Mouse (Mus musculus) midbrain, embryonic 11.5 days (tissue): ENCODE data around the gene C2cd2l. TPM values are rescaled to one million over a fixed set of nuclear protein-coding genes. Genes with fewer than 3 reads are reported as not detected.

ENCODE experiments used
- ATAC-seq: fragments of 200-750 bp; cut with Nextera tagmentation; 2 replicates; pipeline ENCODE4 v1.8.0; 2017; ENCODE audit warnings: moderate TSS enrichment, moderate library complexity; ENCODE audit not compliant: low FRiP score
- DNase-seq: peaks from one replicate; pipeline ENCODE4 v3.0.0; 2015; ENCODE audit warnings: low spot score; ENCODE audit errors: missing footprints
- H3K27ac ChIP-seq: fragments of 300-500 bp; sonication (generic); 2 replicates; pipeline ENCODE4 v1.5.1; 2014; ENCODE audit warnings: low read depth, low read length
- H3K27me3 ChIP-seq: fragments of 300-500 bp; sonication (generic); 2 replicates; pipeline ENCODE4 v1.6.1; 2014; ENCODE audit warnings: mild to moderate bottlenecking, low read length, moderate library complexity, mixed read lengths; ENCODE audit not compliant: control insufficient read depth, insufficient read depth
- H3K36me3 ChIP-seq: fragments of 300-500 bp; sonication (generic); 2 replicates; pipeline ENCODE4 v1.6.1; 2014; ENCODE audit warnings: mild to moderate bottlenecking, low read length, moderate library complexity, mixed read lengths; ENCODE audit not compliant: control insufficient read depth, insufficient read depth
- H3K4me1 ChIP-seq: fragments of 300-500 bp; sonication (generic); 2 replicates; pipeline ENCODE4 v1.6.1; 2014; ENCODE audit warnings: low read length; ENCODE audit not compliant: control insufficient read depth, insufficient read depth
- H3K4me2 ChIP-seq: fragments of 300-500 bp; sonication (generic); 2 replicates; pipeline ENCODE4 v1.6.1; 2014; ENCODE audit warnings: mild to moderate bottlenecking, moderate library complexity
- H3K4me3 ChIP-seq: fragments of 300-500 bp; sonication (generic); 2 replicates; pipeline ENCODE4 v1.5.1; 2014; ENCODE audit warnings: low read depth, low read length
- H3K9ac ChIP-seq: fragments of 300-500 bp; sonication (generic); 2 replicates; pipeline ENCODE4 v1.6.1; 2014; ENCODE audit warnings: low read length
- H3K9me3 ChIP-seq: fragments of 300-500 bp; sonication (generic); 2 replicates; pipeline ENCODE4 v1.6.1; 2016; ENCODE audit warnings: low read length; ENCODE audit not compliant: control insufficient read depth
- WGBS: fragments of 180-500 bp; shearing (Covaris S2); extraction: QIAGEN DNeasy Blood & Tissue Kit; methylation state at CpG from one replicate; pipeline ENCODE4 v1.1.7; 2014; 5-methylcytosine and 5-hydroxymethylcytosine counted together
- microRNA-seq: library from miRNA; unstranded; fragments of <30 nt; microRNA quantifications from one replicate; pipeline ENCODE4, GENCODE M21; 2017
- polyA plus RNA-seq: library from polyadenylated mRNA; unstranded; fragments of >200 nt; fragmentation: Nextera tagmentation; extraction: Ambion mirVana; gene quantifications from 2 replicates; pipeline ENCODE4 v1.2.1, GENCODE M21; 2014

C2cd2l gene
- polyA plus RNA-seq, 1 experiment from 2014 or later, result 10.4 TPM

GRCm38 (mm10) chr9:44268432-44268831 lies 51.7 kb downstream of the C2cd2l start, which contains the start of gene Nlrx1:
Gene Nlrx1, minus strand, starts transcription at chr9:44268599.
- H3K4me3 ChIP-seq, result peak within 1 kb of the TSS; percentile 32
- H3K27me3 ChIP-seq, result no peaks in the 10 kb centered on the region
- peak within 1 kb of the TSS; percentile 53 for H3K4me2 ChIP-seq
- no peaks in the 10 kb centered on the region for H3K9me3 ChIP-seq
- peaks cover 5% of the 10 kb centered on the region for H3K4me1 ChIP-seq
- H3K36me3 ChIP-seq, result no peaks in the 10 kb centered on the region
- no peak for DNase-seq
- peak; percentile 3; the same call in 1 of the 2 replicates for ATAC-seq
- 83% methylated on average over 6 of the region's 6 CpGs for WGBS
- no peak within 1 kb of the TSS for H3K27ac ChIP-seq
- H3K9ac ChIP-seq, result peak within 1 kb of the TSS; percentile 73

GRCm38 (mm10) chr9:44268027-44268360 lies 52.1 kb downstream of the C2cd2l start:
- ATAC-seq (peak; percentile 86), DNase-seq (peak; percentile 94)
- Histone ChIP-seq H3K27me3 (no peaks in the 10 kb centered on the region), H3K9me3 (no peaks in the 10 kb centered on the region), H3K4me3 (peak overlapping the region; percentile 32), H3K27ac (no peak overlapping the region), H3K4me1 (peaks cover 5% of the 10 kb centered on the region), H3K4me2 (peak overlapping the region; percentile 53), H3K36me3 (no peaks in the 10 kb centered on the region), H3K9ac (peak overlapping the region; percentile 73)
- 5% methylated on average over 28 of the region's 28 CpGs for WGBS

DNA sequence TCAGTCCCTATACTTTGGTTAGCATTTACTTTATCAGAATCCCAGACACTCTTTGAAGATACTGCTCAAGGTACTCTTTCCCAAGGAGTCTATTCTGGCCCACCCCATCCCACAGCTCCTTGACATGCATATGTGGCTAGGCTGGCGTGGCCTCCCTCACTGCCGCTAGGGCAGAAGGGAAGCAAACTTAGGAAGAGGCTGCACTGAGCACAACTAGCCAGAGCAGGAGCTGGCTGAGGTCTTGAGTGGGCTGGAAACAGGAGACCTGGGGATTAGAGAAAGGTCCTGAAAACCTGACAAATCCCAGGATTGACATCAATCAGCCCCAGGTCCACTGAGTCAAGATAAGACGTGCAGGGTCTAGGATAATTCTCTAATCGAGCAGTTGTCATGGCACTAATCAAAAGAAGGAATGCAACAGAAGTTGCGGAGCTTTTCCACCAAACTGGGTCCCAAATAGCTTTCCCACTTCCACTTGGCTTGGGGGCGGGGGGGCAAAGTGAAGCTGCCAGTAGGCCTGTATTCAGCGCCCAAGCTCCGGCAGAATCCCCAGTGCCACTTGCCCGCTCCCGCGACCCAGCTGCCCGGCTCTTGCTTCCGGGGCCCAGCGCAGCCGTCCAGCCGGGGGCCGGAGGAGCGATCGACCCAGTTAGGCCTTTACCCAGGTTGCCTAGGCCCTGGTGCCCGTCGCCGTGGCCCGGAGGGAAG lies 52.6 kb downstream of the C2cd2l start:
- WGBS, result 5% methylated on average over 23 of the region's 23 CpGs
- DNase-seq, result peak; percentile 90
- no peak overlapping the region for H3K27ac ChIP-seq

DNA sequence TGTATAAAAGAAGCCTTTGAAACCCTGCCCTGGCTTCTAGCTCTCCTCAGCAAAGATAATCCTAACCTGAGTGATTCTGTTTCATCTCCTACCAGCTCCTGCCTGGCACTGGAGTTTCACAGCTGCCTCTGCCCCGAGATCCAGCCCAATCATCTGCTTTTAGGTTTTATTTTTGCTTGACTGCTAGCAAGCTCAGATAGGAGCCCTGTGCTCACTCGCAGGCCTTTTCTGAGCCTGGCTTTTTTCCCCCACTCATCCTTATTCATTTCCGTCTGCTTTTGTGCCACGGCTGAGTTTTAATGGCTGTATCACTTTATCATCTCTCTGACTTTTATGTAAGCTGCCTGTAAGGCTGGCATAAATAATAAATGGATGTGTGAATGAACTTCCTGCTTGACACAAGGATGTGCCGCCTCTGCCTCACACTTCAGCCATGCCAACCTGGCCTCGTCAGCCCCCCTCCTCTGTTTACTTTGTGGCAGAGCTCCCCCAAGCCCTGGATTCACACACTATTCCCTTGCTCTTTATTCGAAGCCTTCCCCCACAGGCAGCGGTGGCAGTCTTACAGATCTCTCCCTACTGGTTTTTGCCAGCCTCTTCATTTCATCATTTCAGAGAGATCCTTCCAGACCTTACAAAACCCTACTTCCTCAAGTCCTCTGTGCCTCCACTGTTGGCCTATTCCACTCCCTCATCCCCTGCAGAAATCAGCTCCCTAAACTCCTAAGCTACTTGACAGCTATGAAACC lies 53.4 kb downstream of the C2cd2l start:
- no peak overlapping the region for H3K4me2 ChIP-seq

More for the DNA sequence above, 52.6 kb downstream of the C2cd2l start:
- Histone ChIP-seq H3K4me2 (peak overlapping the region; percentile 53), H3K4me3 (peak overlapping the region; percentile 32), H3K9me3 (no peaks in the 10 kb centered on the region), H3K4me1 (peaks cover 5% of the 10 kb centered on the region), H3K36me3 (no peaks in the 10 kb centered on the region), H3K9ac (peak overlapping the region; percentile 73), H3K27me3 (no peaks in the 10 kb centered on the region)
- ATAC-seq, result peak; percentile 68

GRCm38 (mm10) chr9:44261388-44261787 lies 58.7 kb downstream of the C2cd2l start:
- no peak for DNase-seq
- no peak for ATAC-seq
- no peaks in the 10 kb centered on the region for H3K9me3 ChIP-seq
- no peak overlapping the region for H3K4me2 ChIP-seq
- no peaks in the 10 kb centered on the region for H3K27me3 ChIP-seq
- no peaks in the 10 kb centered on the region for H3K36me3 ChIP-seq
- 0 out of 2 replicates have a peak, but pooled peaks cover 3% of the 10 kb centered on the region for H3K4me1 ChIP-seq
- no peak overlapping the region for H3K27ac ChIP-seq
- H3K9ac ChIP-seq, result no peak overlapping the region
- 91% methylated on average over 14 of the region's 14 CpGs for WGBS
- H3K4me3 ChIP-seq, result no peak overlapping the region

More for the DNA sequence above, 53.4 kb downstream of the C2cd2l start:
- no peak overlapping the region for H3K4me3 ChIP-seq
- WGBS, result 73% methylated on average over 8 of the region's 8 CpGs
- ATAC-seq (no peak), DNase-seq (peak; percentile 54)
- no peak overlapping the region for H3K27ac ChIP-seq
- no peaks in the 10 kb centered on the region for H3K9me3 ChIP-seq
- H3K36me3 ChIP-seq, result no peaks in the 10 kb centered on the region
- no peaks in the 10 kb centered on the region for H3K27me3 ChIP-seq
- no peak overlapping the region for H3K9ac ChIP-seq
- H3K4me1 ChIP-seq, result peaks cover 5% of the 10 kb centered on the region

Small RNA genes within 50 kb of the gene (microRNA-seq; reads per million reads assigned to microRNA genes)
- gene Gm44335, result not detected

Other genes starting within 250 kb of the C2cd2l start
- gene Mfrp, start 218.6 kb downstream of the C2cd2l start, polyA plus RNA-seq, result not detected in 2 replicates
- 0.85 and 0.99 TPM in 2 replicates for gene C1qtnf5, start 213.0 kb downstream of the C2cd2l start, polyA plus RNA-seq
- gene Gm49380, start 206.8 kb downstream of the C2cd2l start, polyA plus RNA-seq, result 0.23 and 0.36 TPM in 2 replicates
- gene Rnf26, start 206.8 kb downstream of the C2cd2l start, polyA plus RNA-seq, result 49.5 and 56.4 TPM in 2 replicates
- 14.5 and 15.2 TPM in 2 replicates for gene Mcam, start 185.8 kb downstream of the C2cd2l start, polyA plus RNA-seq
- gene Cbl, start 86.2 kb downstream of the C2cd2l start, polyA plus RNA-seq, result 20.9 and 22.2 TPM in 2 replicates
- not detected in 2 replicates for gene Ccdc153, start 79.6 kb downstream of the C2cd2l start, polyA plus RNA-seq
- gene Pdzd3, start 68.8 kb downstream of the C2cd2l start, polyA plus RNA-seq, result 0.23 TPM in 1 of 2 replicates, not detected in the other
- gene Nlrx1, start 51.7 kb downstream of the C2cd2l start, polyA plus RNA-seq, result 1.9 and 3.2 TPM in 2 replicates
- gene Abcg4, start 31.7 kb downstream of the C2cd2l start, polyA plus RNA-seq, result 3.2 and 4.8 TPM in 2 replicates
- 25.6 and 28.0 TPM in 2 replicates for gene Hinfp, start 14.6 kb downstream of the C2cd2l start, polyA plus RNA-seq
- gene Dpagt1, start 5.7 kb upstream of the C2cd2l start, polyA plus RNA-seq, result 41.8 and 48.9 TPM in 2 replicates
- 355 and 377 TPM in 2 replicates for gene H2afx, start 14.4 kb upstream of the C2cd2l start, polyA plus RNA-seq
- gene Hmbs, start 23.9 kb upstream of the C2cd2l start, polyA plus RNA-seq, result 147 and 158 TPM in 2 replicates
- gene Vps11, start 41.4 kb upstream of the C2cd2l start, polyA plus RNA-seq, result 32.0 and 32.4 TPM in 2 replicates
- 28.1 and 30.1 TPM in 2 replicates for gene Hyou1, start 59.2 kb upstream of the C2cd2l start, polyA plus RNA-seq
- gene Slc37a4, start 76.6 kb upstream of the C2cd2l start, polyA plus RNA-seq, result 20.8 and 21.1 TPM in 2 replicates
- gene Rps25, start 86.9 kb upstream of the C2cd2l start, polyA plus RNA-seq, result 1,710 and 1,826 TPM in 2 replicates
- 225 and 239 TPM in 2 replicates for gene Trappc4, start 87.3 kb upstream of the C2cd2l start, polyA plus RNA-seq
- gene Ccdc84, start 98.3 kb upstream of the C2cd2l start, polyA plus RNA-seq, result 24.2 and 31.9 TPM in 2 replicates
- gene Foxr1, start 120.9 kb upstream of the C2cd2l start, polyA plus RNA-seq, result not detected in 2 replicates
- not detected in 2 replicates for gene Upk2, start 134.7 kb upstream of the C2cd2l start, polyA plus RNA-seq
- gene Bcl9l, start 162.5 kb upstream of the C2cd2l start, polyA plus RNA-seq, result 5.6 and 6.4 TPM in 2 replicates
- gene Cxcr5, start 241.6 kb upstream of the C2cd2l start, polyA plus RNA-seq, result 0.10 TPM in 1 of 2 replicates, not detected in the other